Mouse (Mus musculus) olfactory bulb, adult 2 months (tissue): ENCODE data around the gene Pde2a.

ENCODE experiments used
- CTCF ChIP-seq: fragments of 200-500 bp; IDR thresholded peaks from 2 replicates; pipeline ENCODE4 v1.5.1; 2012; ENCODE audit warnings: low read depth, mild to moderate bottlenecking, low read length, moderate library complexity; ENCODE audit not compliant: insufficient read depth
- POLR2A ChIP-seq: fragments of 200-500 bp; IDR thresholded peaks from 2 replicates; pipeline ENCODE4 v1.6.1; 2012; ENCODE audit warnings: mild to moderate bottlenecking, low read depth, low read length, moderate library complexity; ENCODE audit not compliant: insufficient read depth

DNA sequence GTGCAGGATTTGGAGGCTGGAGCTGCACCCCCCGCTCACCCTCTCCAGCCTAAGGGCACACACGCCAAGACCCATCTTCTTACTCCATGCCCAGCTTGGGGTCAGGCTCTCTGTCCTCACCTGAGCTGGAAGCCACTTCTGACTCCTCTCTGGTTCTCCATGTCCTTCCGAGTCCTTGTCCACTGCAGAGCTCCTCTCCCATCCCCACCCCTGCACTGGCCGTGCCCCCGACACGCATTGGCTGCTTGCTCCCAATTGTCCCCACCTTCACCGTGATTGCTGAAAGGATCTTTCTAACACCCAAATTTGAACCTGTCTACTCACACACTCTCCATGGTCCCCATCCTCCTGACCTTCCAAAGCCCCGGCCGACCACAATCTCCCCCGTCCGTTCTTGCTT lies 40.1 kb downstream of the Pde2a start:
- TF ChIP-seq CTCF: no peak
- no peak for TF ChIP-seq POLR2A
